Mouse (Mus musculus) heart, embryonic 10.5 days (tissue): ENCODE data around the gene Rilpl1. TPM values are rescaled to one million over a fixed set of nuclear protein-coding genes. Genes with fewer than 3 reads are reported as not detected.

Source experiments
- DNase-seq: peaks from one replicate; pipeline ENCODE4 v3.0.0-alpha.2; 2017; ENCODE audit warnings: low spot score
- H3K27ac ChIP-seq: fragments of 300-500 bp; sonication (generic); 2 replicates; pipeline ENCODE4 v1.5.1; 2016; ENCODE audit warnings: mild to moderate bottlenecking
- H3K27me3 ChIP-seq: fragments of 300-500 bp; sonication (generic); 2 replicates; pipeline ENCODE4 v1.6.1; 2016; ENCODE audit warnings: mild to moderate bottlenecking; ENCODE audit not compliant: poor library complexity, insufficient read depth, severe bottlenecking
- H3K36me3 ChIP-seq: fragments of 300-500 bp; sonication (generic); 2 replicates; pipeline ENCODE4 v1.6.1; 2016; ENCODE audit warnings: mild to moderate bottlenecking, moderate library complexity
- H3K4me1 ChIP-seq: fragments of 300-500 bp; sonication (generic); 2 replicates; pipeline ENCODE4 v1.6.1; 2016; ENCODE audit warnings: mild to moderate bottlenecking
- H3K4me3 ChIP-seq: fragments of 300-500 bp; sonication (generic); 2 replicates; pipeline ENCODE4 v1.5.1; 2016; ENCODE audit warnings: mild to moderate bottlenecking, moderate library complexity
- H3K9me3 ChIP-seq: fragments of 300-500 bp; sonication (generic); 2 replicates; pipeline ENCODE4 v1.6.1; 2016; ENCODE audit warnings: mild to moderate bottlenecking, moderate library complexity
- WGBS: fragments of 180-500 bp; shearing (Covaris S2); methylation state at CpG from one replicate; pipeline ENCODE4 v1.1.7; 2016; 5-methylcytosine and 5-hydroxymethylcytosine counted together
- polyA plus RNA-seq: library from polyadenylated mRNA; unstranded; fragments of >200 nt; fragmentation: Nextera tagmentation; extraction: Ambion mirVana; gene quantifications from 2 replicates; pipeline ENCODE4 v1.2.1, GENCODE M21; 2016

Gene Rilpl1
- polyA plus RNA-seq, 1 experiment from 2014 or later, result 25.5 TPM

DNA sequence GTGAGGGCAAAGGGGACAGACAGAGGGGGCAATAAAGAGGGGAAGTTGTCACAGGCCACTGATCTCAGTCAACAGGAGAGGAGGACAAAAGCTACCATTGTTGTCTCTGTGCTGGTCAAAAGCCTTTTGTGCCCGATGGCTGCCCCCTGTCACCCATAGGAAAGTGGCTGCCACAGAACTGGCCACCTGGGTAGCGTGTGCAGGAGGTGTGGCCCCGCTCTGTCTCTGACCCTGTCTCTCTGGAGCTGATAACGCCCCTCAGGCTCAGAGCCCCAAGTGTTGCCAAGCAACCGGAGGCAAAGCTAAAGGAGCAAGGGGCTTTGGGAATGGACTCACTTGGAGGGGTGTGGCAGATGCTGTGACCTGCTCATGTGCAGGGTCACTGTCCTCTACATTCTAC, 32.2 kb downstream of the Rilpl1 start:
- Histone ChIP-seq H3K36me3 (peaks cover 74% of the 10 kb centered on the region), H3K27me3 (no peaks in the 10 kb centered on the region), H3K4me3 (no peak overlapping the region), H3K4me1 (peaks cover 24% of the 10 kb centered on the region), H3K9me3 (no peaks in the 10 kb centered on the region), H3K27ac (0 out of 2 replicates have a peak overlapping the region, but pooled peaks have one; percentile 73)
- DNase-seq, result no peak
- 40% methylated on average over 5 of the region's 5 CpGs for WGBS

GRCm38 (mm10) chr5:124498221-124498876, 32.8 kb downstream of the Rilpl1 start:
- DNase-seq, result no peak
- Histone ChIP-seq H3K27me3 (no peaks in the 10 kb centered on the region), H3K4me3 (no peak overlapping the region), H3K27ac (peak overlapping the region; percentile 73), H3K4me1 (peaks cover 23% of the 10 kb centered on the region), H3K9me3 (no peaks in the 10 kb centered on the region), H3K36me3 (peaks cover 76% of the 10 kb centered on the region)
- 58% methylated on average over 9 of the region's 9 CpGs for WGBS

DNA sequence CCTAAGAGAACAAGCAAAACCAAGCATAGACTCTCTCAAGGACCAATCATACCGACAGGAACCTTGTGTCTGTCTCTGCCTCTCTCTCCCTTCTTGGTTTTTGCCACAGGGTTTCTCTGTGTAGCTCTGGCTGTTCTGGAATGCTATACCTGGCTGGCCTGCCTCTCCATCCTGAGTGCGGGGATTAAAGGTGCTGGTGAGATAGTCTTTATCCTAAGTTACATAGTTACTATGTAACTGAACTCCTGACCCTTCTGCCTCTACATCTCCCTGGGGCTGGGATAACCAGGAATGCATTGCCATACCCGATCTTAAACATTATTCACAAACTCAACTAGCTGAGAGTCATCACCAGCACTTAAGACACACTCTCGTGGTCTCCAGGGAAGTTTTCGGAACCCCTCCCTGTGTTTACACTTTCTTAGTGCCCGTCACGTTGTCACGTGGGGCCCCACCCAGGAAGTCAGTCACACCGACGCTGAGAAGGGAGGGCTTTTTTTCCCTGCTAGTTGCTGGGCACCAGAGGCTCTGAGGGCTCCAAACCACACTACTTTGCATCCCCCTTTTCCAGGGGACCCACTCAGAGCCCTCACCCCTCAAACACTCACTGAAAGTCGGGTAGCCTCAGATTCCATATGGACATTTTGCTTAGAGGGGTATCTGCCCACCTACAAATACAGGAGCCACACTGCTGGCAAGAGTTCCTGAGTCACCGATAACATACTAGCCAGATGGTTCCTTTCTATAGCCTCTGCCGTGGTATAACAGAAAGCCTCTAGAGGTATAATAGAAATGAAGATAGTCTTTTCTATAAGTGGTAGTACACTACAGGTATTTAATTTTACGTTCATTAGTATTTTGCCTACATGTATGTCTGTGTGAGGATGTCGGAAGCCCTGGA, 34.3 kb downstream of the Rilpl1 start:
- no peaks in the 10 kb centered on the region for H3K9me3 ChIP-seq
- H3K4me1 ChIP-seq, result peaks cover 21% of the 10 kb centered on the region
- peaks cover 77% of the 10 kb centered on the region for H3K36me3 ChIP-seq
- H3K27ac ChIP-seq, result no peak overlapping the region
- no peaks in the 10 kb centered on the region for H3K27me3 ChIP-seq
- WGBS, result 67% methylated on average over 15 of the region's 15 CpGs
- H3K4me3 ChIP-seq, result no peak overlapping the region
- no peak for DNase-seq

DNA sequence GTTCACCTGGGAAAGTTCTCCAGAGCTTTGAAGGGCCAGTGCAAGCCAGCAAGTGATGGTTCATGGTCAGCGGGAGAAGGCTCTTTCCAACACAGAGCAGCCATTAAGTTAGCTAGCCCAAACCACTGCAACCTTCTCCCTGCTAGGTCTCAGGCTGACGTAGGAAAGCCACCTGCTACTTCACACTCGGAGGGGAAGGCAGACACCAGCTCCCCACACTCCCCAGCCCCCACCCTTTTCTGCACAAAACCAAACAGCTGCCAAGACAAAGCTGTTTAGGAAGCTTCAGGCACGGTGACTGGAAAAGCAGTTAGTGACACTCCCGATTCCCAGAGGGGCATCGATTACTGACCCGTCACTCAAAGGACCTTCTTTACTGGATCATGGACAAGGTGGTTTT, 35.6 kb downstream of the Rilpl1 start:
- Histone ChIP-seq H3K27me3 (no peaks in the 10 kb centered on the region), H3K27ac (no peak overlapping the region), H3K36me3 (peaks cover 77% of the 10 kb centered on the region), H3K4me3 (no peak overlapping the region), H3K4me1 (peaks cover 21% of the 10 kb centered on the region), H3K9me3 (no peaks in the 10 kb centered on the region)
- DNase-seq, result no peak
- WGBS, result 77% methylated on average over 7 of the region's 7 CpGs

- no peak for DNase-seq
- no peak overlapping the region for H3K27ac ChIP-seq
- no peaks in the 10 kb centered on the region for H3K9me3 ChIP-seq
- H3K36me3 ChIP-seq, result peaks cover 85% of the 10 kb centered on the region
- no peaks in the 10 kb centered on the region for H3K27me3 ChIP-seq
- H3K4me1 ChIP-seq, result peaks cover 12% of the 10 kb centered on the region
- WGBS, result 84% methylated on average over 11 of the region's 11 CpGs
- no peak overlapping the region for H3K4me3 ChIP-seq
Observed at GRCm38 (mm10) chr5:124493455-124493854, 37.7 kb downstream of the Rilpl1 start.

DNA sequence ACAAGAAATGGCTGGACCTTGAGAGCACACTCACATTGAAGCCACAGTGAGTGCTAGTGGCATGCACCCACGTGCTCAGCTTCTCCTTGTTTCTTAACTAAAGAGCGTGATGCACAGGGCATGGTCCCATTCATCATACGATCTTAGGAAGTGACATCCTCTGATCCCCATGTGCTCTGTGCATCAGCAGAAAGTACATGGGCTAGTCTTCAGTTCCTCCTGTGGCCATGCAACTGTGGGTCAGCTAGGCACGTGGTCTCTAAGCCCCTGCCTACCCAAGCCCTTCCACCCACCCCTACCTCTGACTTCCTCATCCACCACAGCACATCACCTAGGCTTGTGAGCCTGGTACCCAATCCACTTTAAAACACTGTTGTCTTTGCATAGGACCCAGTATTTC, 38.6 kb downstream of the Rilpl1 start:
- Histone ChIP-seq H3K9me3 (no peaks in the 10 kb centered on the region), H3K4me1 (peaks cover 4% of the 10 kb centered on the region; the same call in 1 of the 2 replicates), H3K4me3 (no peak overlapping the region), H3K27ac (no peak overlapping the region), H3K36me3 (peaks cover 84% of the 10 kb centered on the region), H3K27me3 (no peaks in the 10 kb centered on the region)
- 89% methylated on average over 4 of the region's 4 CpGs for WGBS
- no peak for DNase-seq

DNA sequence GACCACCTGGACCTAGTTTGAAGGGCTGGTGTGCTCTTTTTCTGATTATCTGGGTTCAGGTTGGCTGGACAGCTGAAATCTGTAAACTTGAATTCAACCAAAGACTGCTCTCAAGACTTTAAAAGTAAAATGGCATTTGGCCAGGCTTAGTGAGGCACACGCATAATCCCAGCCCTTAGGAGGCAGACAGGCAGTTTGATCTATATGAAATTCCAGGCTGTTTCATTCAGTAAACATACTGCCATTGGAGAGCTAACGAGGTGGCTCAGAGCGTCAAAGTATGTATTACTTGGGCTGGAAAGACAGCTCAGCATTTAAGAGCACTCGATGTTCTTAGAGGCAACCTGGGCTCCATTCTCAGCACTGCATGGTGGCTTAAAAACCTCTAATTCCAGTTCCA, 39.5 kb downstream of the Rilpl1 start:
- Histone ChIP-seq H3K27ac (no peak overlapping the region), H3K9me3 (no peaks in the 10 kb centered on the region), H3K27me3 (no peaks in the 10 kb centered on the region), H3K4me1 (no peaks in the 10 kb centered on the region), H3K4me3 (no peak overlapping the region), H3K36me3 (peaks cover 87% of the 10 kb centered on the region)
- 90% methylated on average over 4 of the region's 4 CpGs for WGBS
- DNase-seq, result no peak

- WGBS, result 86% methylated on average over 3 of the region's 3 CpGs
- peaks cover 12% of the 10 kb centered on the region for H3K4me1 ChIP-seq
- H3K27me3 ChIP-seq, result no peaks in the 10 kb centered on the region
- peaks cover 62% of the 10 kb centered on the region for H3K36me3 ChIP-seq
- no peak overlapping the region for H3K4me3 ChIP-seq
- no peak for DNase-seq
- H3K9me3 ChIP-seq, result no peaks in the 10 kb centered on the region
- no peak overlapping the region for H3K27ac ChIP-seq
Observed at GRCm38 (mm10) chr5:124488885-124489284, 42.3 kb downstream of the Rilpl1 start.

DNA sequence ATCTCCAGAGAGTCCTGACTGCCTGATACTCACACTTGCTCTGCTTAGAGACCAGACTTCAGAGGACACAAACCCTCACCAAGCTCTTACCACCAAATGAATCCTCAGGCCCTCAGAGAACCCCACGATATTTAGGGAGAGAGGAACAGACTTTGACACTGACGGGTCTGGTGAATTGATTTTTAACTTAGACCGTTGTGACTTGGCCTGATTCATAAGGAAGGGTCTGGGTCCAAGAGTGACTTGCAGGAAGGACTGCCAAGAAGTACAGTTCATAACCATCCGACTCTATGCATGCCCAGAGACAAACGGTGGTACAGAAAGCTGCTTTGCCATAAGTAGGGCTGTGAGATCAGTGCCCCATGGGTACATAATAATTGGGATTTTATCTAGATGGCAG, 45.5 kb downstream of the Rilpl1 start:
- H3K9me3 ChIP-seq, result no peaks in the 10 kb centered on the region
- no peak overlapping the region for H3K27ac ChIP-seq
- no peak for DNase-seq
- H3K36me3 ChIP-seq, result peaks cover 29% of the 10 kb centered on the region
- H3K4me3 ChIP-seq, result no peak overlapping the region
- H3K4me1 ChIP-seq, result peaks cover 12% of the 10 kb centered on the region
- WGBS, result 93% methylated on average over 5 of the region's 5 CpGs
- H3K27me3 ChIP-seq, result no peaks in the 10 kb centered on the region

DNA sequence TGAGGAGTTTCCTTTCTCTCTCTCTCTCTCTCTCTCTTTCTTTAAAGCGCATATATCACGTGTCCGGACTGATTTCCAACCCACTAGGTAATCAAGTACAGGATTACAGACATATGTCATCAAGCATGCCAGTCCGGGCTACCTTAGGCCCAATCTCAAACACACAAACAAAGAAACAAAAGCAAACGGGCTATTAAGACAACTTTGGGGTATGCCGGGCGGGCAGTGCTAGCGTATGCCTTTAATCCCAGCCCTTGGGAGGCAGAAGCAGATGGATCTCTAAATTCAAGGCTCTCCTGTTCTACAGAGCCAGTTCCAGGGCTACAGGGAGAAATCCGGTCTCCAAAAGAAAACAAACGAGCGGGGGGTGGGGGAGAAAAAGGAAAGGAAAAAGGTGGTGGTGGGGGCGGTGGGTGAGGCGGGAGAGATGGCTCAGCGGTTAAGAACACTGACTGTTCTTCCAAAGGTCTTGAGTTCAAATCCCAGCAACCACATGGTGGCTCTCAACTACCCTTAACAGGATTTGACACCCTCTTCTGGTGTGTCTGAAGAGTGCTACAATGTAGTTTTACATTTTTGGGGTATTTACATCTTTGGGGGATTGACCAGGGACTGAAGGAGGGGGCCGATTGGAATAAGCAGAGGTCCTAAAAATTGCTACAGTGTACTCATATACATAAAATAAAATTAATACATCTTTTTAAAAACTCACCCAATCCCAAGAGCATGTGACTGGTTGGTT, 47.4 kb downstream of the Rilpl1 start:
- WGBS, result 7% methylated on average over 15 of the region's 15 CpGs
- Histone ChIP-seq H3K27me3 (no peaks in the 10 kb centered on the region), H3K27ac (peak overlapping the region; percentile 99), H3K4me1 (peaks cover 15% of the 10 kb centered on the region), H3K36me3 (peaks cover 14% of the 10 kb centered on the region; the same call in 1 of the 2 replicates), H3K4me3 (peak overlapping the region; percentile 78), H3K9me3 (no peaks in the 10 kb centered on the region)
- DNase-seq, result no peak

GRCm38 (mm10) chr5:124482966-124483654, 48.1 kb downstream of the Rilpl1 start, which contains the start of gene Snrnp35:
Gene Snrnp35 (plus strand): TSS chr5:124483134.
- peak within 1 kb of the TSS; percentile 78 for H3K4me3 ChIP-seq
- H3K27me3 ChIP-seq, result no peaks in the 10 kb centered on the region
- peaks cover 19% of the 10 kb centered on the region for H3K4me1 ChIP-seq
- peaks cover 11% of the 10 kb centered on the region; the same call in 1 of the 2 replicates for H3K36me3 ChIP-seq
- H3K9me3 ChIP-seq, result no peaks in the 10 kb centered on the region
- WGBS, result under 1% methylated on average over 47 of the region's 48 CpGs
- DNase-seq, result peak; percentile 96
- H3K27ac ChIP-seq, result peak within 1 kb of the TSS; percentile 99

DNA sequence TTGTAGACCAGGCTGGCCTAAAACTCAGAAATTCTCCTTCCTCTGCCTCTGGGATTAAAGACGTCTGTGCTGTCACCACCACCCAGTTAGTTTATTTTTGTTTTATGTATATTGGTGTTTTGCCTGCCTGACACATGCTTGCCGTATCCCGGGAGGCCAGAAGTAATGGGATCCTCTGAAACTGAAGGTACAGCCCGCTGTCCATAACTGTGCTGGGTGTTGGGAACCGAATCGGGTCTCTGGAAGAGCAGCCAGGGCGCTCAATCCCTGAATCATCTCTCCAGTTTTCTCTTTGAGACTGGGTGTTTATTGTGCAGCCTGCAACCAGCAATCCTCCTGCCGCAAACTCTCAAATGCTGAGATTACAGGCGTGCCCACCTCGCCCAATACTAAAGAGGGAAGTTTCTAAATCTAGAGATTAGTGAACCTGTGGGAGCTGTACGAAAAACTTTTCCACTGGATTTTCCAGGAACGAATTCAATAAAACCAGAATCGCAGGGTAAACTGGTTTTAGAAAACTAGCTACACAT, 48.7 kb downstream of the Rilpl1 start:
- WGBS, result 5% methylated on average over 13 of the region's 13 CpGs
- no peaks in the 10 kb centered on the region for H3K27me3 ChIP-seq
- peaks cover 5% of the 10 kb centered on the region; the same call in 1 of the 2 replicates for H3K36me3 ChIP-seq
- peak overlapping the region; percentile 78 for H3K4me3 ChIP-seq
- H3K27ac ChIP-seq, result peak overlapping the region; percentile 99
- no peak for DNase-seq
- no peaks in the 10 kb centered on the region for H3K9me3 ChIP-seq
- H3K4me1 ChIP-seq, result peaks cover 24% of the 10 kb centered on the region
